ENCODE assay signal across 26 mouse cellular contexts in genomic region chr3:68019401-68019800, GRCm38 (mm10).
"Had no signal": no experiment of that assay in that cellular context is flagged by ENCODE, and none has a peak within 500 bp of the region (broad histone marks: within the 10 kb centered on the region; RNA-seq: fewer than 3 reads in every experiment).

No protein-coding gene starts in this region.

- H3K4me1 ChIP-seq: heart, embryonic 13.5 days; heart, embryonic 15.5 days; kidney, embryonic 15.5 days; limb, embryonic 13.5 days; limb, embryonic 15.5 days had no signal

- H3K27ac ChIP-seq: gastrocnemius, adult 2 months; heart, adult 2 months; heart, embryonic 13.5 days; heart, embryonic 15.5 days; hindbrain, embryonic 13.5 days; hindbrain, embryonic 15.5 days; hindbrain, postnatal 0 days; kidney, embryonic 15.5 days; kidney, postnatal 0 days; limb, embryonic 13.5 days; limb, embryonic 15.5 days had no signal

- ATAC-seq: hindbrain, postnatal 0 days; intestine, embryonic 16.5 days had no signal

- H3K4me2 ChIP-seq: heart, embryonic 11.5 days; heart, embryonic 13.5 days; heart, embryonic 15.5 days; hindbrain, embryonic 13.5 days; hindbrain, embryonic 15.5 days; kidney, embryonic 15.5 days; limb, embryonic 13.5 days; limb, embryonic 15.5 days had no signal

- H3K36me3 ChIP-seq: heart, embryonic 13.5 days; heart, embryonic 15.5 days; hindbrain, embryonic 13.5 days; hindbrain, embryonic 15.5 days; kidney, embryonic 15.5 days; limb, embryonic 13.5 days; limb, embryonic 15.5 days had no signal

- H3K4me3 ChIP-seq: gastrocnemius, adult 2 months; heart, adult 2 months; heart, embryonic 13.5 days; heart, embryonic 15.5 days; hindbrain, embryonic 13.5 days; hindbrain, embryonic 15.5 days; kidney, embryonic 15.5 days; limb, embryonic 13.5 days; limb, embryonic 15.5 days had no signal

- DNase-seq: gastrocnemius, adult 2 months; gastrocnemius, postnatal 14 days; gastrocnemius, postnatal 36 days; heart, adult 11 months; heart, adult 2 months; heart, postnatal 14 days; heart, postnatal 36 days; kidney, adult 11 months; kidney, adult 2 months; kidney, adult 9 months; kidney, postnatal 14 days; kidney, postnatal 36 days; layer of hippocampus, adult 9-11 months; layer of hippocampus, postnatal 36 days; left cerebral cortex, postnatal 4 days had no signal

- H3K9me3 ChIP-seq: heart, embryonic 13.5 days; heart, embryonic 15.5 days; hindbrain, embryonic 13.5 days; hindbrain, embryonic 15.5 days; kidney, embryonic 15.5 days; limb, embryonic 13.5 days; limb, embryonic 15.5 days had no signal

- H3K27me3 ChIP-seq: heart, embryonic 13.5 days; heart, embryonic 15.5 days; hindbrain, embryonic 15.5 days; limb, embryonic 13.5 days; limb, embryonic 15.5 days had no signal

- H3K9ac ChIP-seq: heart, embryonic 13.5 days; heart, embryonic 15.5 days; hindbrain, embryonic 13.5 days; hindbrain, embryonic 15.5 days; kidney, embryonic 15.5 days; limb, embryonic 13.5 days; limb, embryonic 15.5 days had no signal
